Mouse (Mus musculus) thymus, postnatal 0 days (tissue): ENCODE data around the gene Depdc1b. TPM values are rescaled to one million over a fixed set of nuclear protein-coding genes. Genes with fewer than 3 reads are reported as not detected.

Source experiments
- DNase-seq: peaks from one replicate; pipeline ENCODE4 v3.0.0-alpha.2; 2015; ENCODE audit warnings: low spot score
- polyA plus RNA-seq: library from polyadenylated mRNA; unstranded; fragments of >200 nt; fragmentation: Nextera tagmentation; extraction: Ambion mirVana; gene quantifications from 2 replicates; pipeline ENCODE4 v1.2.1, GENCODE M21; 2015

Depdc1b gene
- polyA plus RNA-seq, 1 experiment from 2014 or later: 14.3 TPM

- DNase-seq: peak; percentile 59
Observed at GRCm38 (mm10) chr13:108316487-108316903, 363 bp downstream of the Depdc1b start.

GRCm38 (mm10) chr13:108317414-108317813 is 1.3 kb downstream of the Depdc1b start:
- DNase-seq: no peak

- DNase-seq: no peak
Observed at GRCm38 (mm10) chr13:108319028-108319427, 2.9 kb downstream of the Depdc1b start.

- DNase-seq: no peak
Observed at GRCm38 (mm10) chr13:108320216-108320615, 4.1 kb downstream of the Depdc1b start.

- no peak for DNase-seq
Observed at GRCm38 (mm10) chr13:108322466-108322865, 6.3 kb downstream of the Depdc1b start.

GRCm38 (mm10) chr13:108323317-108323716 is 7.2 kb downstream of the Depdc1b start:
- DNase-seq: no peak

GRCm38 (mm10) chr13:108323866-108324829 is 8.0 kb downstream of the Depdc1b start:
- DNase-seq: no peak

GRCm38 (mm10) chr13:108325871-108326270 is 9.7 kb downstream of the Depdc1b start:
- no peak for DNase-seq

GRCm38 (mm10) chr13:108326351-108326750 is 10.2 kb downstream of the Depdc1b start:
- DNase-seq: no peak

GRCm38 (mm10) chr13:108327047-108327446 is 10.9 kb downstream of the Depdc1b start:
- no peak for DNase-seq

- DNase-seq: no peak
Observed at GRCm38 (mm10) chr13:108328406-108329180, 12.5 kb downstream of the Depdc1b start.

GRCm38 (mm10) chr13:108329693-108330092 is 13.6 kb downstream of the Depdc1b start:
- DNase-seq: peak; percentile 32

- no peak for DNase-seq
Observed at GRCm38 (mm10) chr13:108335257-108336003, 19.3 kb downstream of the Depdc1b start.

GRCm38 (mm10) chr13:108336192-108336591 is 20.1 kb downstream of the Depdc1b start:
- DNase-seq: no peak

- DNase-seq: no peak
Observed at GRCm38 (mm10) chr13:108337340-108337739, 21.2 kb downstream of the Depdc1b start.

- DNase-seq: no peak
Observed at GRCm38 (mm10) chr13:108338076-108338836, 22.1 kb downstream of the Depdc1b start.

- no peak for DNase-seq
Observed at GRCm38 (mm10) chr13:108339907-108340596, 23.9 kb downstream of the Depdc1b start.

- peak; percentile 32 for DNase-seq
Observed at GRCm38 (mm10) chr13:108341585-108341984, 25.5 kb downstream of the Depdc1b start.

GRCm38 (mm10) chr13:108345756-108346155 is 29.6 kb downstream of the Depdc1b start:
- no peak for DNase-seq

GRCm38 (mm10) chr13:108347016-108347415 is 30.9 kb downstream of the Depdc1b start:
- peak; percentile 55 for DNase-seq
